Mouse (Mus musculus) kidney, embryonic 15.5 days (tissue): ENCODE data around the gene Grid1. TPM values are rescaled to one million over a fixed set of nuclear protein-coding genes. Genes with fewer than 3 reads are reported as not detected.

Source experiments
- ATAC-seq: fragments of 200-750 bp; cut with Nextera tagmentation; replicated peaks from 2 replicates; pipeline ENCODE4 v1.8.0; 2017; ENCODE audit warnings: moderate TSS enrichment; ENCODE audit not compliant: low FRiP score
- H3K27ac ChIP-seq: fragments of 300-500 bp; sonication (generic); 2 replicates; pipeline ENCODE4 v1.5.1; 2015; ENCODE audit warnings: mild to moderate bottlenecking, inconsistent platforms
- H3K27me3 ChIP-seq: fragments of 300-500 bp; sonication (generic); 2 replicates; pipeline ENCODE4 v1.6.1; 2015; ENCODE audit warnings: inconsistent platforms
- H3K36me3 ChIP-seq: fragments of 300-500 bp; sonication (generic); 2 replicates; pipeline ENCODE4 v1.6.1; 2015; ENCODE audit warnings: inconsistent platforms
- H3K4me1 ChIP-seq: fragments of 300-500 bp; sonication (generic); 2 replicates; pipeline ENCODE4 v1.6.1; 2015; ENCODE audit warnings: inconsistent platforms
- H3K4me2 ChIP-seq: fragments of 300-500 bp; sonication (generic); 2 replicates; pipeline ENCODE4 v1.6.1; 2015; ENCODE audit warnings: moderate library complexity, mild to moderate bottlenecking, inconsistent platforms
- H3K4me3 ChIP-seq: fragments of 300-500 bp; sonication (generic); replicated peaks from 2 replicates; pipeline ENCODE4 v1.5.1; 2015; ENCODE audit warnings: mild to moderate bottlenecking, inconsistent platforms
- H3K9ac ChIP-seq: fragments of 300-500 bp; sonication (generic); 2 replicates; pipeline ENCODE4 v1.6.1; 2015; ENCODE audit warnings: mild to moderate bottlenecking, inconsistent platforms
- H3K9me3 ChIP-seq: fragments of 300-500 bp; sonication (generic); replicated peaks from 2 replicates; pipeline ENCODE4 v1.6.1; 2016; ENCODE audit warnings: inconsistent platforms
- WGBS: fragments of 180-500 bp; shearing (Covaris S2); methylation state at CpG from one replicate; pipeline ENCODE4 v1.1.7; 2015; ENCODE audit warnings: mixed read lengths; 5-methylcytosine and 5-hydroxymethylcytosine counted together
- polyA plus RNA-seq: library from polyadenylated mRNA; unstranded; fragments of >200 nt; fragmentation: Nextera tagmentation; extraction: Ambion mirVana; gene quantifications from 2 replicates; pipeline ENCODE4 v1.2.1, GENCODE M21; 2015

The Grid1 gene
- polyA plus RNA-seq, 1 experiment from 2014 or later: 0.81 TPM

- H3K27me3 ChIP-seq: no peaks in the 10 kb centered on the region
- no peak overlapping the region for H3K4me3 ChIP-seq
- no peaks in the 10 kb centered on the region for H3K4me1 ChIP-seq
- 30% methylated on average over 5 of the region's 5 CpGs for WGBS
- no peaks in the 10 kb centered on the region for H3K36me3 ChIP-seq
- no peak overlapping the region for H3K4me2 ChIP-seq
- no peak overlapping the region for H3K27ac ChIP-seq
- H3K9me3 ChIP-seq: no peaks in the 10 kb centered on the region
- peak; percentile 75 for ATAC-seq
- no peak overlapping the region for H3K9ac ChIP-seq
Observed at GRCm38 (mm10) chr14:35313380-35314299, 493.7 kb downstream of the Grid1 start.

GRCm38 (mm10) chr14:35326306-35326705 lies 506.4 kb downstream of the Grid1 start:
- Histone ChIP-seq H3K27me3 (no peaks in the 10 kb centered on the region), H3K36me3 (no peaks in the 10 kb centered on the region), H3K9me3 (no peaks in the 10 kb centered on the region), H3K27ac (no peak overlapping the region), H3K4me3 (no peak overlapping the region), H3K4me1 (no peaks in the 10 kb centered on the region), H3K4me2 (no peak overlapping the region), H3K9ac (no peak overlapping the region)
- WGBS: 76% methylated on average over 1 of the region's 1 CpGs
- ATAC-seq: no peak

- no peak for ATAC-seq
- Histone ChIP-seq H3K4me2 (no peak overlapping the region), H3K4me1 (no peaks in the 10 kb centered on the region), H3K27me3 (no peaks in the 10 kb centered on the region), H3K4me3 (no peak overlapping the region), H3K27ac (no peak overlapping the region), H3K36me3 (no peaks in the 10 kb centered on the region), H3K9ac (no peak overlapping the region), H3K9me3 (no peaks in the 10 kb centered on the region)
- 85% methylated on average over 3 of the region's 3 CpGs for WGBS
Observed at GRCm38 (mm10) chr14:35336561-35336960, 516.7 kb downstream of the Grid1 start.

- Histone ChIP-seq H3K27ac (no peak overlapping the region), H3K36me3 (no peaks in the 10 kb centered on the region), H3K4me3 (no peak overlapping the region), H3K4me2 (no peak overlapping the region), H3K27me3 (no peaks in the 10 kb centered on the region), H3K9me3 (no peaks in the 10 kb centered on the region), H3K9ac (no peak overlapping the region), H3K4me1 (no peaks in the 10 kb centered on the region)
- 73% methylated on average over 3 of the region's 3 CpGs for WGBS
- ATAC-seq: no peak
Observed at GRCm38 (mm10) chr14:35356011-35356410, 536.1 kb downstream of the Grid1 start.

GRCm38 (mm10) chr14:35356480-35357085 lies 536.7 kb downstream of the Grid1 start:
- no peak for ATAC-seq
- Histone ChIP-seq H3K4me3 (no peak overlapping the region), H3K36me3 (no peaks in the 10 kb centered on the region), H3K9me3 (no peaks in the 10 kb centered on the region), H3K27ac (no peak overlapping the region), H3K4me2 (no peak overlapping the region), H3K4me1 (no peaks in the 10 kb centered on the region), H3K27me3 (no peaks in the 10 kb centered on the region), H3K9ac (no peak overlapping the region)
- 72% methylated on average over 6 of the region's 6 CpGs for WGBS

GRCm38 (mm10) chr14:35358136-35358821 lies 538.4 kb downstream of the Grid1 start:
- H3K4me1 ChIP-seq: no peaks in the 10 kb centered on the region
- no peak overlapping the region for H3K4me3 ChIP-seq
- 42% methylated on average over 7 of the region's 7 CpGs for WGBS
- no peaks in the 10 kb centered on the region for H3K27me3 ChIP-seq
- no peak overlapping the region for H3K4me2 ChIP-seq
- H3K9ac ChIP-seq: no peak overlapping the region
- H3K27ac ChIP-seq: no peak overlapping the region
- no peaks in the 10 kb centered on the region for H3K9me3 ChIP-seq
- no peak for ATAC-seq
- H3K36me3 ChIP-seq: no peaks in the 10 kb centered on the region

- no peaks in the 10 kb centered on the region for H3K4me1 ChIP-seq
- H3K4me2 ChIP-seq: no peak overlapping the region
- no peaks in the 10 kb centered on the region for H3K9me3 ChIP-seq
- WGBS: 77% methylated on average over 8 of the region's 8 CpGs
- ATAC-seq: no peak
- H3K36me3 ChIP-seq: no peaks in the 10 kb centered on the region
- H3K27ac ChIP-seq: no peak overlapping the region
- no peak overlapping the region for H3K4me3 ChIP-seq
- no peak overlapping the region for H3K9ac ChIP-seq
- H3K27me3 ChIP-seq: no peaks in the 10 kb centered on the region
Observed at GRCm38 (mm10) chr14:35365177-35365944, 545.5 kb downstream of the Grid1 start.

- Histone ChIP-seq H3K9ac (no peak overlapping the region), H3K27me3 (no peaks in the 10 kb centered on the region), H3K36me3 (no peaks in the 10 kb centered on the region), H3K4me1 (no peaks in the 10 kb centered on the region), H3K9me3 (no peaks in the 10 kb centered on the region), H3K4me3 (no peak overlapping the region), H3K27ac (no peak overlapping the region), H3K4me2 (no peak overlapping the region)
- no peak for ATAC-seq
- WGBS: 85% methylated on average over 3 of the region's 3 CpGs
Observed at GRCm38 (mm10) chr14:35374374-35374773, 554.5 kb downstream of the Grid1 start.

- Histone ChIP-seq H3K9me3 (no peaks in the 10 kb centered on the region), H3K4me1 (no peaks in the 10 kb centered on the region), H3K4me3 (no peak overlapping the region), H3K9ac (no peak overlapping the region), H3K4me2 (no peak overlapping the region), H3K27me3 (no peaks in the 10 kb centered on the region), H3K27ac (no peak overlapping the region), H3K36me3 (no peaks in the 10 kb centered on the region)
- ATAC-seq: no peak
- WGBS: 76% methylated on average over 4 of the region's 4 CpGs
Observed at GRCm38 (mm10) chr14:35393591-35393990, 573.7 kb downstream of the Grid1 start.

- Histone ChIP-seq H3K9me3 (no peaks in the 10 kb centered on the region), H3K36me3 (no peaks in the 10 kb centered on the region), H3K4me2 (no peak overlapping the region), H3K9ac (no peak overlapping the region), H3K27ac (no peak overlapping the region), H3K4me3 (no peak overlapping the region), H3K4me1 (no peaks in the 10 kb centered on the region), H3K27me3 (no peaks in the 10 kb centered on the region)
- WGBS: 85% methylated on average over 3 of the region's 3 CpGs
- no peak for ATAC-seq
Observed at GRCm38 (mm10) chr14:35404249-35404908, 584.5 kb downstream of the Grid1 start.

- WGBS: 87% methylated on average over 2 of the region's 2 CpGs
- H3K27me3 ChIP-seq: no peaks in the 10 kb centered on the region
- no peaks in the 10 kb centered on the region for H3K36me3 ChIP-seq
- no peaks in the 10 kb centered on the region for H3K4me1 ChIP-seq
- H3K4me2 ChIP-seq: no peak overlapping the region
- no peak overlapping the region for H3K27ac ChIP-seq
- H3K9me3 ChIP-seq: no peaks in the 10 kb centered on the region
- ATAC-seq: no peak
- no peak overlapping the region for H3K9ac ChIP-seq
- no peak overlapping the region for H3K4me3 ChIP-seq
Observed at GRCm38 (mm10) chr14:35430259-35430658, 610.4 kb downstream of the Grid1 start.
